Mouse (Mus musculus): ENCODE data around the gene Myo15b. TPM values are rescaled to one million over a fixed set of nuclear protein-coding genes. Genes with fewer than 3 reads are reported as not detected.

The Myo15b gene
- polyA plus RNA-seq, 1 experiment from 2014 or later = 0.16 TPM

GRCm38 (mm10) chr11:115814605-115815450 is 43.4 kb upstream of the Myo15b start, which contains the start of gene Tsen54:
TSS of gene Tsen54 (plus strand) at chr11:115814724.
- Histone ChIP-seq H3K27ac (ENCODE audit: low read depth, low read length) (peak within 1 kb of the TSS; percentile 78), H3K27me3 (replicated peaks; ENCODE audit: control insufficient read depth, insufficient read depth, low read length) (no peaks in the 10 kb centered on the region), H3K4me1 (ENCODE audit: control insufficient read depth, insufficient read depth, low read depth, low read length) (peaks cover 33% of the 10 kb centered on the region), H3K9ac (ENCODE audit: low read depth, low read length) (peak within 1 kb of the TSS; percentile 92), H3K4me2 (ENCODE audit: low read length) (peak within 1 kb of the TSS; percentile 98), H3K9me3 (ENCODE audit: control insufficient read depth, low read length) (no peaks in the 10 kb centered on the region), H3K36me3 (ENCODE audit: control insufficient read depth, insufficient read depth, low read length) (peaks cover under 1% of the 10 kb centered on the region), H3K4me3 (ENCODE audit: low read length) (peak within 1 kb of the TSS; percentile 91)
- ATAC-seq = peak; percentile 55
- WGBS = under 1% methylated on average over 64 of the region's 84 CpGs

- H3K36me3 ChIP-seq (ENCODE audit: control insufficient read depth, insufficient read depth, low read length) = peaks cover 14% of the 10 kb centered on the region
- 91% methylated on average over 5 of the region's 5 CpGs for WGBS
- ATAC-seq = no peak
- no peaks in the 10 kb centered on the region for H3K27me3 ChIP-seq (replicated peaks; ENCODE audit: control insufficient read depth, insufficient read depth, low read length)
- peaks cover 24% of the 10 kb centered on the region for H3K4me1 ChIP-seq (ENCODE audit: control insufficient read depth, insufficient read depth, low read depth, low read length)
- H3K4me2 ChIP-seq (ENCODE audit: low read length) = no peak overlapping the region
- no peak overlapping the region for H3K27ac ChIP-seq (ENCODE audit: low read depth, low read length)
- no peaks in the 10 kb centered on the region for H3K9me3 ChIP-seq (ENCODE audit: control insufficient read depth, low read length)
- H3K9ac ChIP-seq (ENCODE audit: low read depth, low read length) = no peak overlapping the region
- no peak overlapping the region for H3K4me3 ChIP-seq (ENCODE audit: low read length)
Observed at GRCm38 (mm10) chr11:115817331-115817730, 40.9 kb upstream of the Myo15b start.

- no peak overlapping the region for H3K4me2 ChIP-seq (ENCODE audit: low read length)
- no peak overlapping the region for H3K4me3 ChIP-seq (ENCODE audit: low read length)
- peaks cover 14% of the 10 kb centered on the region for H3K36me3 ChIP-seq (ENCODE audit: control insufficient read depth, insufficient read depth, low read length)
- peaks cover 14% of the 10 kb centered on the region for H3K27me3 ChIP-seq (replicated peaks; ENCODE audit: control insufficient read depth, insufficient read depth, low read length)
- 92% methylated on average over 16 of the region's 16 CpGs for WGBS
- H3K9ac ChIP-seq (ENCODE audit: low read depth, low read length) = no peak overlapping the region
- no peaks in the 10 kb centered on the region for H3K9me3 ChIP-seq (ENCODE audit: control insufficient read depth, low read length)
- peaks cover 23% of the 10 kb centered on the region for H3K4me1 ChIP-seq (ENCODE audit: control insufficient read depth, insufficient read depth, low read depth, low read length)
- H3K27ac ChIP-seq (ENCODE audit: low read depth, low read length) = no peak overlapping the region
- ATAC-seq = no peak
Observed at GRCm38 (mm10) chr11:115819915-115820623, 38.1 kb upstream of the Myo15b start.

- Histone ChIP-seq H3K4me2 (ENCODE audit: low read length) (no peak overlapping the region), H3K9me3 (ENCODE audit: control insufficient read depth, low read length) (no peaks in the 10 kb centered on the region), H3K27me3 (replicated peaks; ENCODE audit: control insufficient read depth, insufficient read depth, low read length) (peaks cover 21% of the 10 kb centered on the region), H3K9ac (ENCODE audit: low read depth, low read length) (no peak overlapping the region), H3K4me1 (ENCODE audit: control insufficient read depth, insufficient read depth, low read depth, low read length) (peaks cover 14% of the 10 kb centered on the region), H3K36me3 (ENCODE audit: control insufficient read depth, insufficient read depth, low read length) (peaks cover 14% of the 10 kb centered on the region), H3K27ac (ENCODE audit: low read depth, low read length) (no peak overlapping the region), H3K4me3 (ENCODE audit: low read length) (no peak overlapping the region)
- WGBS = 85% methylated on average over 4 of the region's 4 CpGs
- no peak for ATAC-seq
Observed at GRCm38 (mm10) chr11:115821001-115821400, 37.2 kb upstream of the Myo15b start.

- Histone ChIP-seq H3K4me3 (ENCODE audit: low read length) (peak within 1 kb of the TSS; percentile 63), H3K27me3 (replicated peaks; ENCODE audit: control insufficient read depth, insufficient read depth, low read length) (peaks cover 25% of the 10 kb centered on the region), H3K27ac (ENCODE audit: low read depth, low read length) (no peak within 1 kb of the TSS), H3K4me2 (ENCODE audit: low read length) (peak within 1 kb of the TSS; percentile 99), H3K9me3 (ENCODE audit: control insufficient read depth, low read length) (no peaks in the 10 kb centered on the region), H3K4me1 (ENCODE audit: control insufficient read depth, insufficient read depth, low read depth, low read length) (peaks cover 12% of the 10 kb centered on the region), H3K36me3 (ENCODE audit: control insufficient read depth, insufficient read depth, low read length) (peaks cover 14% of the 10 kb centered on the region), H3K9ac (ENCODE audit: low read depth, low read length) (peak within 1 kb of the TSS; percentile 67)
- WGBS = under 1% methylated on average over 87 of the region's 87 CpGs
- ATAC-seq = peak; percentile 89
Observed at GRCm38 (mm10) chr11:115823774-115824740, 34.1 kb upstream of the Myo15b start, which contains the start of gene Llgl2. TSS of gene Llgl2 (plus strand) at chr11:115824049.

- no peak overlapping the region; the same call in 1 of the 2 replicates for H3K4me3 ChIP-seq (ENCODE audit: low read length)
- H3K4me2 ChIP-seq (ENCODE audit: low read length) = peak overlapping the region; percentile 99
- H3K36me3 ChIP-seq (ENCODE audit: control insufficient read depth, insufficient read depth, low read length) = peaks cover 14% of the 10 kb centered on the region
- no peak for ATAC-seq
- peaks cover 12% of the 10 kb centered on the region for H3K4me1 ChIP-seq (ENCODE audit: control insufficient read depth, insufficient read depth, low read depth, low read length)
- H3K9me3 ChIP-seq (ENCODE audit: control insufficient read depth, low read length) = no peaks in the 10 kb centered on the region
- 17% methylated on average over 11 of the region's 11 CpGs for WGBS
- no peak overlapping the region for H3K27ac ChIP-seq (ENCODE audit: low read depth, low read length)
- H3K27me3 ChIP-seq (replicated peaks; ENCODE audit: control insufficient read depth, insufficient read depth, low read length) = peaks cover 25% of the 10 kb centered on the region
- H3K9ac ChIP-seq (ENCODE audit: low read depth, low read length) = no peak overlapping the region
Observed at GRCm38 (mm10) chr11:115824813-115825212, 33.4 kb upstream of the Myo15b start.

- Histone ChIP-seq H3K4me1 (ENCODE audit: control insufficient read depth, insufficient read depth, low read depth, low read length) (peaks cover 12% of the 10 kb centered on the region), H3K27ac (ENCODE audit: low read depth, low read length) (no peak overlapping the region), H3K36me3 (ENCODE audit: control insufficient read depth, insufficient read depth, low read length) (0 out of 2 replicates have a peak, but pooled peaks cover 1% of the 10 kb centered on the region), H3K9ac (ENCODE audit: low read depth, low read length) (no peak overlapping the region), H3K4me2 (ENCODE audit: low read length) (no peak overlapping the region), H3K27me3 (replicated peaks; ENCODE audit: control insufficient read depth, insufficient read depth, low read length) (peaks cover 31% of the 10 kb centered on the region), H3K4me3 (ENCODE audit: low read length) (no peak overlapping the region), H3K9me3 (ENCODE audit: control insufficient read depth, low read length) (no peaks in the 10 kb centered on the region)
- ATAC-seq = no peak
- WGBS = 45% methylated on average over 5 of the region's 5 CpGs
Observed at GRCm38 (mm10) chr11:115826487-115826886, 31.7 kb upstream of the Myo15b start.

GRCm38 (mm10) chr11:115827624-115828023 is 30.6 kb upstream of the Myo15b start:
- Histone ChIP-seq H3K27me3 (replicated peaks; ENCODE audit: control insufficient read depth, insufficient read depth, low read length) (peaks cover 31% of the 10 kb centered on the region), H3K9me3 (ENCODE audit: control insufficient read depth, low read length) (no peaks in the 10 kb centered on the region), H3K36me3 (ENCODE audit: control insufficient read depth, insufficient read depth, low read length) (no peaks in the 10 kb centered on the region), H3K4me3 (ENCODE audit: low read length) (no peak overlapping the region), H3K9ac (ENCODE audit: low read depth, low read length) (no peak overlapping the region), H3K27ac (ENCODE audit: low read depth, low read length) (no peak overlapping the region), H3K4me1 (ENCODE audit: control insufficient read depth, insufficient read depth, low read depth, low read length) (peaks cover 12% of the 10 kb centered on the region), H3K4me2 (ENCODE audit: low read length) (no peak overlapping the region)
- 81% methylated on average over 6 of the region's 6 CpGs for WGBS
- ATAC-seq = no peak

Measured in hindbrain, embryonic 16.5 days (tissue).